Mouse (Mus musculus) intestine, embryonic 15.5 days (tissue): ENCODE results near the gene Pias4. TPM values are rescaled to one million over a fixed set of nuclear protein-coding genes. Genes with fewer than 3 reads are reported as not detected.
A peak's percentile ranks its signal among the peaks of the same experiment; 100 is the strongest.

Source experiments
- ATAC-seq: fragments of 200-750 bp; cut with Nextera tagmentation; 2 replicates; pipeline ENCODE4 v1.8.0; 2017; ENCODE audit warnings: moderate TSS enrichment, moderate library complexity
- H3K27ac ChIP-seq: fragments of 300-500 bp; sonication (generic); 2 replicates; pipeline ENCODE4 v1.5.1; 2015; ENCODE audit warnings: mild to moderate bottlenecking, inconsistent platforms
- H3K27me3 ChIP-seq: fragments of 300-500 bp; sonication (generic); replicated peaks from 2 replicates; pipeline ENCODE4 v1.6.1; 2015; ENCODE audit warnings: inconsistent platforms
- H3K36me3 ChIP-seq: fragments of 300-500 bp; sonication (generic); 2 replicates; pipeline ENCODE4 v1.6.1; 2015; ENCODE audit warnings: inconsistent platforms
- H3K4me1 ChIP-seq: fragments of 300-500 bp; sonication (generic); replicated peaks from 2 replicates; pipeline ENCODE4 v1.6.1; 2015; ENCODE audit warnings: inconsistent platforms
- H3K4me2 ChIP-seq: fragments of 300-500 bp; sonication (generic); replicated peaks from 2 replicates; pipeline ENCODE4 v1.6.1; 2015; ENCODE audit warnings: mild to moderate bottlenecking, inconsistent platforms
- H3K4me3 ChIP-seq: fragments of 300-500 bp; sonication (generic); replicated peaks from 2 replicates; pipeline ENCODE4 v1.5.1; 2015; ENCODE audit warnings: inconsistent platforms
- H3K9ac ChIP-seq: fragments of 300-500 bp; sonication (generic); 2 replicates; pipeline ENCODE4 v1.6.1; 2015; ENCODE audit warnings: inconsistent platforms
- H3K9me3 ChIP-seq: fragments of 300-500 bp; sonication (generic); 2 replicates; pipeline ENCODE4 v1.6.1; 2016; ENCODE audit warnings: inconsistent platforms
- WGBS: fragments of 180-500 bp; shearing (Covaris S2); methylation state at CpG from one replicate; pipeline ENCODE4 v1.1.7; 2015; 5-methylcytosine and 5-hydroxymethylcytosine counted together
- polyA plus RNA-seq: library from polyadenylated mRNA; unstranded; fragments of >200 nt; fragmentation: Nextera tagmentation; extraction: Ambion mirVana; gene quantifications from 2 replicates; pipeline ENCODE4 v1.2.1, GENCODE M21; 2015

Pias4 gene
- polyA plus RNA-seq, 1 experiment from 2014 or later: 47.2 TPM

- Histone ChIP-seq H3K27me3 (no peaks in the 10 kb centered on the region), H3K9me3 (no peaks in the 10 kb centered on the region), H3K27ac (peak overlapping the region; percentile 81), H3K4me3 (peak overlapping the region; percentile 67), H3K4me1 (peaks cover 51% of the 10 kb centered on the region), H3K4me2 (peak overlapping the region; percentile 86), H3K36me3 (peaks cover 25% of the 10 kb centered on the region), H3K9ac (peak overlapping the region; percentile 90)
- 37% methylated on average over 10 of the region's 10 CpGs for WGBS
- peak; percentile 5; the same call in 1 of the 2 replicates for ATAC-seq
Observed at GRCm38 (mm10) chr10:81140717-81141454, 26.8 kb downstream of the Pias4 start.

DNA sequence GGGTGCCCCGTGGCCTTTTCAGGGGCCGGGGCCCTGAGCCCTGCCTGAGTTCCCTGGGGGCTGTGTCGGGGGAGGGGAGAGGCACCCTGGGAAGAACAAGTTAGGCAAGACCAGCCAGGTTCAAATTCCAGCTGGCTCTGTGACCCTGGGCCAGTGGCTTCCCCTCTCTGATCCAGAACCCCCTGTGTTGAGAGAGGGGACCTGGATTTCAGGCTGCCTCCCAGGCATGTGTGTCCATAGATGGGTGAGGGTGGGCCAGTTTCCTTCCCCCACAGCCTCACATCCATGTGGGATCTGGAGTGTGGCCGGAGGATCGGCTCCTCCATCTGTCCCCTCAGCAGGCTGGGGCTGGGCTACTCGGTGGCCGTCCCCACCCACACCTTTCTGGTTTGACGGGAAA is 27.7 kb downstream of the Pias4 start:
- WGBS: 44% methylated on average over 8 of the region's 8 CpGs
- peaks cover 52% of the 10 kb centered on the region for H3K4me1 ChIP-seq

DNA sequence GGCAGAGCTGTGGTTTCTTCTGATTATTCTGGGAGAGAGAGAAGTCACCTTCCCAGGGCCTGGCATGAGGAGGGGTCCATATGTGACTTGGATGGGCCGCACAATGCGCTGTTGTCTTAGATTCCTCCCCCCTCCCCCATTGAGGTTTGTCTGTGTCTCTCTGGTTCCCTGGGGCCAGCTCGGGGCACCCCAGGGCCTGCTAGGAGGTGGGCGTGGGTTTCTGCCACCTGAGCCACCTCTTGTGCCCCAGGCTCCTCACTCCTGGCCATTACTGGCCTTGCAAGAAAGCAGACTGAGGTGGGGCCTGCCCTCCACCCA is 28.2 kb downstream of the Pias4 start:
- Histone ChIP-seq H3K9me3 (no peaks in the 10 kb centered on the region), H3K4me2 (peak overlapping the region; percentile 86), H3K27me3 (peaks cover 2% of the 10 kb centered on the region; the same call in 1 of the 2 replicates), H3K4me1 (peaks cover 53% of the 10 kb centered on the region), H3K4me3 (peak overlapping the region; percentile 67), H3K27ac (peak overlapping the region; percentile 81), H3K9ac (peak overlapping the region; percentile 90), H3K36me3 (peaks cover 13% of the 10 kb centered on the region)
- no peak for ATAC-seq
- 51% methylated on average over 4 of the region's 4 CpGs for WGBS

More for the DNA sequence above, 27.7 kb downstream of the Pias4 start:
- Histone ChIP-seq H3K9me3 (no peaks in the 10 kb centered on the region), H3K27ac (peak overlapping the region; percentile 81), H3K9ac (peak overlapping the region; percentile 90), H3K4me3 (peak overlapping the region; percentile 67), H3K27me3 (no peaks in the 10 kb centered on the region), H3K36me3 (peaks cover 17% of the 10 kb centered on the region), H3K4me2 (peak overlapping the region; percentile 86)
- no peak for ATAC-seq

GRCm38 (mm10) chr10:81138821-81139528 is 28.7 kb downstream of the Pias4 start:
- peaks cover 58% of the 10 kb centered on the region for H3K4me1 ChIP-seq
- H3K9ac ChIP-seq: peak overlapping the region; percentile 90
- H3K4me2 ChIP-seq: peak overlapping the region; percentile 86
- 45% methylated on average over 11 of the region's 11 CpGs for WGBS
- peak overlapping the region; percentile 67 for H3K4me3 ChIP-seq
- H3K36me3 ChIP-seq: peaks cover 8% of the 10 kb centered on the region
- peak overlapping the region; percentile 81 for H3K27ac ChIP-seq
- ATAC-seq: no peak
- H3K9me3 ChIP-seq: no peaks in the 10 kb centered on the region
- H3K27me3 ChIP-seq: peaks cover 7% of the 10 kb centered on the region; the same call in 1 of the 2 replicates

GRCm38 (mm10) chr10:81138131-81138782 is 29.5 kb downstream of the Pias4 start:
- peaks cover 57% of the 10 kb centered on the region for H3K4me1 ChIP-seq
- peaks cover 9% of the 10 kb centered on the region; the same call in 1 of the 2 replicates for H3K27me3 ChIP-seq
- peak overlapping the region; percentile 81 for H3K27ac ChIP-seq
- no peaks in the 10 kb centered on the region for H3K9me3 ChIP-seq
- H3K4me3 ChIP-seq: peak overlapping the region; percentile 67
- H3K9ac ChIP-seq: peak overlapping the region; percentile 90
- WGBS: 1% methylated on average over 24 of the region's 24 CpGs
- H3K4me2 ChIP-seq: peak overlapping the region; percentile 86
- no peak for ATAC-seq
- peaks cover under 1% of the 10 kb centered on the region for H3K36me3 ChIP-seq

DNA sequence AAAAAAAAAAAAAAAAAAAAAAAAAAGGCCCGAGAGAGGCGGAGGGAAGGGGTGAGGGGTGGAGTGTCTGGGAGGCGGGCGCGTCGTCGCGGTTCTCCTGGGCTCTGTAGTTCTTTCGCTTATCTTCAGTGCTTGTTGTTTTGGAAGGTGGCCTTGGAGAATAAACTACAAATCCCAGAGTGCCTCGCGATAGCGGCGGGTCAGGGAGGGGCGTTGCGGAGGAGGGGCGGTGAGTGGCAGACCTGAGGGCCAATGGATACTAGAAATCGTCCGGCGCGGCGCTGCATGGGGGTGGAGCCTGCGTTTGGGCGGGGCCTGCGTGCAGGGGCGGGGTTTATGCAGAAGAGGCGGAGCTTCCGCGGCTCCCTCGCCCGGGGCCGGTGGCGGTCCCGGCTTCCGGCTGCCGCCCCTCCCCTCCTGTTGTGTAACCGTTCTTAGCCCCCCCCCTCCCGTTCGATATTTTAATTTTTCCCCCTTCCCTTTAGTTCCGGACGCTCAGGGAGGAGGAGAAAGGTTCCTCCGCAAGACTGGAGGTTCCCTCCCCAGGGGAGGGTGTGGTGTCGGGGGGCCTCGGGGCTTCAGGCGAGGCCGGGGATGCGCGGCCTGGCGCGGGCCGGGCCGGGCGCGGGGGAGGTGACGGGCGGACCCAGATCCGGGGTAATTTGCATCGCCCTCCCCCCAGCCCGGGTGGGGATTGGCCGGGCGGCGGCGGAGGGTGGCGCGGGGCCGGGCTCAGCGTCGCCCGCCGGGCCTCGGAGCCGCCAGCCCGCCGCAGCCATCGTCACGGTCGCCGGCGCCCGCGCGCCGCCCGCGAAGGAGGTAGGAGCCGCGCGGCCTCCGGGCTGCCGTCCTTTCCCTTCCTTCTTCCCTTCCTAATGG is 30.2 kb downstream of the Pias4 start:
- peak overlapping the region; percentile 97 for H3K27ac ChIP-seq
- no peaks in the 10 kb centered on the region for H3K9me3 ChIP-seq
- peaks cover 9% of the 10 kb centered on the region; the same call in 1 of the 2 replicates for H3K27me3 ChIP-seq
- under 1% methylated on average over 74 of the region's 89 CpGs for WGBS
- H3K9ac ChIP-seq: peak overlapping the region; percentile 90
- peak overlapping the region; percentile 86 for H3K4me2 ChIP-seq
- peaks cover 50% of the 10 kb centered on the region for H3K4me1 ChIP-seq
- H3K36me3 ChIP-seq: no peaks in the 10 kb centered on the region
- peak; percentile 84 for ATAC-seq
- peak overlapping the region; percentile 67 for H3K4me3 ChIP-seq

GRCm38 (mm10) chr10:81136706-81137231 is 31.0 kb downstream of the Pias4 start:
- Histone ChIP-seq H3K4me3 (peak overlapping the region; percentile 67), H3K27ac (peak overlapping the region; percentile 97), H3K4me2 (peak overlapping the region; percentile 91), H3K27me3 (peaks cover 9% of the 10 kb centered on the region; the same call in 1 of the 2 replicates), H3K9me3 (no peaks in the 10 kb centered on the region), H3K9ac (peak overlapping the region; percentile 79), H3K36me3 (no peaks in the 10 kb centered on the region), H3K4me1 (peaks cover 47% of the 10 kb centered on the region)
- peak; percentile 15 for ATAC-seq
- WGBS: under 1% methylated on average over 47 of the region's 50 CpGs

- Histone ChIP-seq H3K27me3 (peaks cover 9% of the 10 kb centered on the region; the same call in 1 of the 2 replicates), H3K4me2 (peak overlapping the region; percentile 91), H3K4me3 (peak overlapping the region; percentile 67), H3K4me1 (peaks cover 42% of the 10 kb centered on the region), H3K9ac (peak overlapping the region; percentile 79), H3K36me3 (no peaks in the 10 kb centered on the region), H3K27ac (peak overlapping the region; percentile 97), H3K9me3 (no peaks in the 10 kb centered on the region)
- WGBS: under 1% methylated on average over 86 of the region's 86 CpGs
- ATAC-seq: peak; percentile 47
Observed at GRCm38 (mm10) chr10:81135831-81136705, 31.7 kb downstream of the Pias4 start.

DNA sequence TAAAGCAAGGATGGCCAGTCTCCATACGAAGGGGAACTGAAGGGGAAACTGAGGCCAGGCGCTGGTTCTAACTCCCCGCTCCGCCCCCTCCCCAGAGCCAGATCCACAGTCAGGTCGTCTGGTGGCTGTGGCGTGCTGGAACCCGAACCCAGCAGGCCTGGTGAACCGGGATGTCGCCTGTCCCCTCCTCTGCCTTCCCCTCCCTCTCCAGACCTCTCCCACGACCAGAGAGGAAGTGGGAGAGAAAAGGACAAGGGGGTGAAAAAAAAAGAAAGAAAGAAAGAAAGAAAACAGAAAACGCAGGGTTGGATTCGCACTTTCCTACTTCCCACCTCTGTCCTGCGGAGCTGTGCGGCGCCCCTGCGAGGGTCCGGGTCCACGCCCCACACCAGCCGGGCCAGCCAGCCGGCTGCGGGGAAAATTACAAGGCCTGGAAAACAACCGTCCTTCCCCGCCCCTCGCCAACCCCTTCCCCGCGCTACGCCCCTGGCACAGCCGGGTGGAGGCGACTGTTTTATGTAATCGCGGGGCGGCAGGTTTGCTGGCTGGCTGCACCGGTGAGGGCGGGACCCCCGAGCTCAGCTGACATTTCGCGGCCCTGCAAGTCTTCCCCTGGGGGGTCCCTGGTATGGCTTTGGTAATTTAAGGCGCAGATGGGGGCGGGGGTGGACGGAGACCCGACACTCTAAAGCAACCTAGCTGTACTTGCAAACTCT is 32.6 kb downstream of the Pias4 start, which contains the start of gene Zbtb7a:
Gene Zbtb7a (plus strand): TSS at position 255 of the 716 bp plus-strand sequence.
- Histone ChIP-seq H3K4me3 (peak within 1 kb of the TSS; percentile 67), H3K4me2 (peak within 1 kb of the TSS; percentile 91), H3K4me1 (peaks cover 34% of the 10 kb centered on the region), H3K27me3 (peaks cover 9% of the 10 kb centered on the region; the same call in 1 of the 2 replicates), H3K27ac (peak within 1 kb of the TSS; percentile 97), H3K36me3 (no peaks in the 10 kb centered on the region), H3K9ac (peak within 1 kb of the TSS; percentile 79), H3K9me3 (no peaks in the 10 kb centered on the region)
- 3% methylated on average over 41 of the region's 41 CpGs for WGBS
- ATAC-seq: no peak

GRCm38 (mm10) chr10:81134181-81134587 is 33.5 kb downstream of the Pias4 start:
- peak overlapping the region; percentile 73; the same call in 1 of the 2 replicates for H3K27ac ChIP-seq
- H3K4me2 ChIP-seq: peak overlapping the region; percentile 91
- peak overlapping the region; percentile 13 for H3K4me3 ChIP-seq
- no peak overlapping the region for H3K9ac ChIP-seq
- H3K9me3 ChIP-seq: no peaks in the 10 kb centered on the region
- peaks cover 30% of the 10 kb centered on the region for H3K4me1 ChIP-seq
- H3K27me3 ChIP-seq: peaks cover 9% of the 10 kb centered on the region; the same call in 1 of the 2 replicates
- 2% methylated on average over 16 of the region's 16 CpGs for WGBS
- no peak for ATAC-seq
- no peaks in the 10 kb centered on the region for H3K36me3 ChIP-seq
